Mouse (Mus musculus) neural tube, embryonic 12.5 days (tissue): ENCODE measurements around the gene Olfr74. TPM values are rescaled to one million over a fixed set of nuclear protein-coding genes. Genes with fewer than 3 reads are reported as not detected.
"Not testable (repeated sequence)": the region's sequence is repeated elsewhere in the genome, so short reads cannot be mapped to it uniquely, and the experiment has no call there.

ENCODE experiments used
- ATAC-seq: fragments of 200-750 bp; cut with Nextera tagmentation; 2 replicates; pipeline ENCODE4 v1.8.0; 2017; ENCODE audit warnings: low read depth, mild to moderate bottlenecking, moderate TSS enrichment, moderate library complexity; ENCODE audit not compliant: low FRiP score
- H3K27ac ChIP-seq: fragments of 300-500 bp; sonication (generic); 2 replicates; pipeline ENCODE4 v1.5.1; 2016
- H3K27me3 ChIP-seq: fragments of 300-500 bp; sonication (generic); replicated peaks from 2 replicates; pipeline ENCODE4 v1.6.1; 2016; ENCODE audit warnings: mild to moderate bottlenecking
- H3K36me3 ChIP-seq: fragments of 300-500 bp; sonication (generic); 2 replicates; pipeline ENCODE4 v1.6.1; 2016; ENCODE audit warnings: mild to moderate bottlenecking
- H3K4me1 ChIP-seq: fragments of 300-500 bp; sonication (generic); 2 replicates; pipeline ENCODE4 v1.6.1; 2016
- H3K4me2 ChIP-seq: fragments of 300-500 bp; sonication (generic); replicated peaks from 2 replicates; pipeline ENCODE4 v1.6.1; 2016; ENCODE audit warnings: mild to moderate bottlenecking
- H3K4me3 ChIP-seq: fragments of 300-500 bp; sonication (generic); 2 replicates; pipeline ENCODE4 v1.5.1; 2016
- H3K9ac ChIP-seq: fragments of 300-500 bp; sonication (generic); 2 replicates; pipeline ENCODE4 v1.6.1; 2016; ENCODE audit warnings: mild to moderate bottlenecking
- H3K9me3 ChIP-seq: fragments of 300-500 bp; sonication (generic); 2 replicates; pipeline ENCODE4 v1.6.1; 2016; ENCODE audit warnings: mild to moderate bottlenecking
- WGBS: fragments of 180-500 bp; shearing (Covaris S2); methylation state at CpG from one replicate; pipeline ENCODE4 v1.1.7; 2016; 5-methylcytosine and 5-hydroxymethylcytosine counted together
- polyA plus RNA-seq: library from polyadenylated mRNA; unstranded; fragments of >200 nt; fragmentation: Nextera tagmentation; extraction: Ambion mirVana; gene quantifications from 2 replicates; pipeline ENCODE4 v1.2.1, GENCODE M21; 2016

The Olfr74 gene
- not detected in 2 replicates for polyA plus RNA-seq

- 80% methylated on average over 3 of the region's 3 CpGs for WGBS
- no peak within 1 kb of the TSS for H3K9ac ChIP-seq
- H3K4me3 ChIP-seq = no peak within 1 kb of the TSS
- H3K27ac ChIP-seq = no peak within 1 kb of the TSS
- no peak for ATAC-seq
- H3K4me2 ChIP-seq = no peak within 1 kb of the TSS
- H3K36me3 ChIP-seq = no peaks in the 10 kb centered on the region
- H3K4me1 ChIP-seq = no peaks in the 10 kb centered on the region
- no peaks in the 10 kb centered on the region for H3K27me3 ChIP-seq
- no peaks in the 10 kb centered on the region for H3K9me3 ChIP-seq
Observed at GRCm38 (mm10) chr2:87974563-87974962, at the start of gene Olfr74. Gene Olfr74 (minus strand): TSS chr2:87974663.

- not testable (repeated sequence) for H3K27ac ChIP-seq, ATAC-seq, H3K4me1 ChIP-seq, H3K4me3 ChIP-seq, H3K4me2 ChIP-seq, H3K36me3 ChIP-seq, H3K27me3 ChIP-seq, H3K9ac ChIP-seq, H3K9me3 ChIP-seq
- WGBS = 93% methylated on average over 1 of the region's 1 CpGs
Observed at GRCm38 (mm10) chr2:88022474-88022873, 48.0 kb upstream of the Olfr74 start, which contains the start of gene Olfr1161. Gene Olfr1161 (plus strand): TSS chr2:88022774.

- Histone ChIP-seq H3K36me3 (no peaks in the 10 kb centered on the region), H3K27ac (no peak within 1 kb of the TSS), H3K4me1 (no peaks in the 10 kb centered on the region), H3K27me3 (no peaks in the 10 kb centered on the region), H3K4me2 (no peak within 1 kb of the TSS), H3K4me3 (no peak within 1 kb of the TSS), H3K9me3 (no peaks in the 10 kb centered on the region), H3K9ac (no peak within 1 kb of the TSS)
- no peak for ATAC-seq
Observed at GRCm38 (mm10) chr2:88007515-88008318, 33.3 kb upstream of the Olfr74 start, which contains the start of gene Olfr1160. Gene Olfr1160 (minus strand): TSS chr2:88008268.

- H3K4me1 ChIP-seq = no peaks in the 10 kb centered on the region
- no peak within 1 kb of the TSS for H3K9ac ChIP-seq
- H3K27me3 ChIP-seq = no peaks in the 10 kb centered on the region
- H3K4me3 ChIP-seq = no peak within 1 kb of the TSS
- H3K27ac ChIP-seq = no peak within 1 kb of the TSS
- no peak within 1 kb of the TSS for H3K4me2 ChIP-seq
- H3K36me3 ChIP-seq = no peaks in the 10 kb centered on the region
- no peak for ATAC-seq
- H3K9me3 ChIP-seq = no peaks in the 10 kb centered on the region
Observed at GRCm38 (mm10) chr2:87989813-87990212, 15.3 kb upstream of the Olfr74 start, which contains the start of gene Olfr1158. Gene Olfr1158 (plus strand): TSS chr2:87990113.

GRCm38 (mm10) chr2:87968199-87968598 lies 6.3 kb downstream of the Olfr74 start, which contains the start of gene Olfr1157:
Gene Olfr1157 (minus strand): TSS chr2:87968299.
- 93% methylated on average over 4 of the region's 4 CpGs for WGBS
- Histone ChIP-seq H3K4me2 (no peak within 1 kb of the TSS), H3K9me3 (no peaks in the 10 kb centered on the region)

GRCm38 (mm10) chr2:87953000-87953399 lies 21.5 kb downstream of the Olfr74 start, which contains the start of gene Olfr1156:
Gene Olfr1156 (minus strand): TSS chr2:87953100.
- Histone ChIP-seq H3K9ac (no peak within 1 kb of the TSS), H3K36me3 (no peaks in the 10 kb centered on the region)

More at GRCm38 (mm10) chr2:87968199-87968598, 6.3 kb downstream of the Olfr74 start, which contains the start of gene Olfr1157:
- H3K4me1 ChIP-seq = no peaks in the 10 kb centered on the region
- no peak for ATAC-seq
- no peak within 1 kb of the TSS for H3K9ac ChIP-seq
- H3K36me3 ChIP-seq = no peaks in the 10 kb centered on the region
- no peak within 1 kb of the TSS for H3K27ac ChIP-seq
- H3K4me3 ChIP-seq = no peak within 1 kb of the TSS
- H3K27me3 ChIP-seq = no peaks in the 10 kb centered on the region

GRCm38 (mm10) chr2:87945037-87945436 lies 29.4 kb downstream of the Olfr74 start, which contains the start of gene Olfr1155:
Gene Olfr1155 (minus strand): TSS chr2:87945137.
- H3K9me3 ChIP-seq = no peaks in the 10 kb centered on the region
- ATAC-seq = no peak
- no peak within 1 kb of the TSS for H3K4me3 ChIP-seq
- no peaks in the 10 kb centered on the region for H3K36me3 ChIP-seq
- WGBS = 95% methylated on average over 1 of the region's 1 CpGs
- no peak within 1 kb of the TSS for H3K4me2 ChIP-seq
- no peaks in the 10 kb centered on the region for H3K4me1 ChIP-seq
- H3K9ac ChIP-seq = no peak within 1 kb of the TSS
- H3K27ac ChIP-seq = no peak within 1 kb of the TSS
- H3K27me3 ChIP-seq = no peaks in the 10 kb centered on the region

More at GRCm38 (mm10) chr2:87953000-87953399, 21.5 kb downstream of the Olfr74 start, which contains the start of gene Olfr1156:
- Histone ChIP-seq H3K4me3 (no peak within 1 kb of the TSS), H3K27me3 (no peaks in the 10 kb centered on the region), H3K4me2 (no peak within 1 kb of the TSS), H3K9me3 (no peaks in the 10 kb centered on the region), H3K27ac (no peak within 1 kb of the TSS), H3K4me1 (no peaks in the 10 kb centered on the region)
- no peak for ATAC-seq

Other genes with a start within 250 kb of the Olfr74 start
- gene Olfr1138, start 234.7 kb downstream of the Olfr74 start, polyA plus RNA-seq = not detected in 2 replicates
- not detected in 2 replicates for gene Olfr1140, start 230.9 kb downstream of the Olfr74 start, polyA plus RNA-seq
- not detected in 2 replicates for gene Olfr1141, start 220.7 kb downstream of the Olfr74 start, polyA plus RNA-seq
- gene Olfr152, start 195.2 kb downstream of the Olfr74 start, polyA plus RNA-seq = not detected in 2 replicates
- not detected in 2 replicates for gene Olfr1143, start 174.1 kb downstream of the Olfr74 start, polyA plus RNA-seq
- gene Olfr1145, start 164.8 kb downstream of the Olfr74 start, polyA plus RNA-seq = not detected in 2 replicates
- not detected in 2 replicates for gene Olfr1148, start 144.1 kb downstream of the Olfr74 start, polyA plus RNA-seq
- not detected in 2 replicates for gene Olfr1150-ps1, start 130.7 kb downstream of the Olfr74 start, polyA plus RNA-seq
- gene Olfr1151, start 118.8 kb downstream of the Olfr74 start, polyA plus RNA-seq = not detected in 2 replicates
- 0.03 TPM in 1 of 2 replicates, not detected in the other for gene Olfr1152, start 108.2 kb downstream of the Olfr74 start, polyA plus RNA-seq
- not detected in 2 replicates for gene Olfr1153, start 79.7 kb downstream of the Olfr74 start, polyA plus RNA-seq
- not detected in 2 replicates for gene Olfr1154, start 69.5 kb downstream of the Olfr74 start, polyA plus RNA-seq
- not detected in 2 replicates for gene Olfr1155, start 29.5 kb downstream of the Olfr74 start, polyA plus RNA-seq
- not detected in 2 replicates for gene Olfr1156, start 21.6 kb downstream of the Olfr74 start, polyA plus RNA-seq
- gene Olfr1157, start 6.4 kb downstream of the Olfr74 start, polyA plus RNA-seq = not detected in 2 replicates
- not detected in 2 replicates for gene Olfr1158, start 15.4 kb upstream of the Olfr74 start, polyA plus RNA-seq
- gene Olfr1160, start 33.6 kb upstream of the Olfr74 start, polyA plus RNA-seq = not detected in 2 replicates
- not detected in 2 replicates for gene Olfr1161, start 48.1 kb upstream of the Olfr74 start, polyA plus RNA-seq
- not detected in 2 replicates for gene Olfr73, start 63.0 kb upstream of the Olfr74 start, polyA plus RNA-seq
- gene Olfr1162, start 76.5 kb upstream of the Olfr74 start, polyA plus RNA-seq = not detected in 2 replicates
- gene Olfr1163, start 97.2 kb upstream of the Olfr74 start, polyA plus RNA-seq = not detected in 2 replicates
- not detected in 2 replicates for gene Olfr1164, start 119.3 kb upstream of the Olfr74 start, polyA plus RNA-seq
- not detected in 2 replicates for gene Olfr1166, start 153.6 kb upstream of the Olfr74 start, polyA plus RNA-seq
- not detected in 2 replicates for gene Olfr1167, start 180.5 kb upstream of the Olfr74 start, polyA plus RNA-seq
- not detected in 2 replicates for gene Olfr1168, start 207.2 kb upstream of the Olfr74 start, polyA plus RNA-seq